Mouse (Mus musculus): ENCODE measurements at regions not wholly inside any gene's neighbourhood (a gene's known extent, or its start where the extent isn't known, plus 50 kb on each side); places are given as distances from the start of the nearest gene placed in this dataset.
A peak's percentile ranks its signal among the peaks of the same experiment; 100 is the strongest.

DNA sequence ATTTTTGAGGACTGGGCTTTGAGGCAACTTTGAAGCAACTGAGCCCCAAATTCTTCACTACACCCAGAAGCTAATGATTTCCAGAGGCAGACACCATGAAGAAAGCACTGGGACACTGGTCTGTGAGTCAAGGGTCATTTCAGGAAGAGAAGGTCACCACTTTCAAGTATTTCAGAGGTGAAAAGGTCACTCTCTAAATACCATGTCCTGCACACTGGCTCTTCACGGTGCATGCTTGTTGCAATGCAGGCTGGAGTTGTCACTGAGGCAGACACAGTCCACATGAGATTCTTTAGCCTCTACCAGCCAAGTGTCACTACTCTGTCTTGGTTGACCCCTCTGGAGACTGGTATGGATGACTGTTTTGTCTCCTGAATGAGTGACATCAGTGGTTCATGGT is 320.7 kb upstream of the Npvf start:
- DNase-seq: no peak

DNA sequence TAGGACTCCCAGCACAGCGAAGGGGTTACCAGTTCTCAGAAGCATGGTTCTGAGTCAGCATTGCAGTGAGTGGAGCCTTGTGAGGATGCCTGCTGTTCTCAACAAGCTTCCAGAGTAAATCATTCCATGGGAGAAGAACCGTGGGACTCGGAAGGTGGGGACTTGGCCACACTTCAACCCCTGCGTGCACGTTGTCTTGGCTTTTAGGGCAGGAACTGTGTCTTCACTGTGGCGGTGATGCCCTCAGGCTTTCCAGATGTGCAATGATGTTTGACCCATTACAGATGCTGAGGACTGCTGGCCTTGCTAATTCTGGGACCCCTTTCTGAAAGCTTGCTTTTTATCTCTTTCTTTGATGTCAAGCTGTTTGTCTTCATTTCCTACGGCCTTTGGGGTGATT is 322.7 kb upstream of the Npvf start:
- DNase-seq: no peak

DNA sequence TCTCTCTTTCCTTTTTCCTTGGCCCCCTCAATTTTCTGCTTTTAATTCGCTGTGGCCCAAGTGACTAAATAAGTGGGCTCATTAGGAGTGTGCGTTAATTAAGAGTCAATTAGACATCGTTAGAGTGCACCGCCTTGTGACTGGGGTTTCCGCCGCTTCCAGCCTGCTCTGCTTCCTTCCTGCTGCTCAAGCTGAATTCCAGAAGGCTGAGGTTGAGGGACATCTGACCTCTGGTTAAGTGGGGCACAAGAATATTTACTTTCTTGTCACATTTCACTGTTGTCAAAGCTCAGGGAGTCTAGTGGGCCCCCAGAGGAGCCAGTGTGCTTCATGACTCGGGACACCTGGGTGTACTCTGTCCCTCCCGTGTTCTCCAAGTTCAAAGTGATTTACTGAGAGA is 323.1 kb upstream of the Npvf start:
- DNase-seq: peak; percentile 19 to 27

DNA sequence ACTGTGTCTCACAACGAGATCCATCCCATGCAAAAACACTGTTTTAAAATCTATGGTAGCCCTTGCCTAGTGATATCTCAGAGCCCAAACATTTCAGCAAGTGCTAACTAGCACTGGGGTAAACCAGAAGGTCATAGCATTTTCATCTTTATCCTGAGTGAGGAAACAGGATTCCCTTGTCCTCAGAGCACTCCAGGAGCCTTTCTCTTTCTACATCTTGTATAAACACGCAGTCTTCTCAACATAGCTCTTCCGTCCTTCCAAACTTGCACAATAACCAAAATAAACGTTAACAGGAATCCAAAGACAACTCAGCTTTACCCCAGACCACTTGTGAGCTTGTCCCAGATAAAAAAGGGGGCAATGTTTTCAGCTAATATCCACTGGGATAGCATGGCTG is 323.8 kb upstream of the Npvf start:
- DNase-seq: no peak

DNA sequence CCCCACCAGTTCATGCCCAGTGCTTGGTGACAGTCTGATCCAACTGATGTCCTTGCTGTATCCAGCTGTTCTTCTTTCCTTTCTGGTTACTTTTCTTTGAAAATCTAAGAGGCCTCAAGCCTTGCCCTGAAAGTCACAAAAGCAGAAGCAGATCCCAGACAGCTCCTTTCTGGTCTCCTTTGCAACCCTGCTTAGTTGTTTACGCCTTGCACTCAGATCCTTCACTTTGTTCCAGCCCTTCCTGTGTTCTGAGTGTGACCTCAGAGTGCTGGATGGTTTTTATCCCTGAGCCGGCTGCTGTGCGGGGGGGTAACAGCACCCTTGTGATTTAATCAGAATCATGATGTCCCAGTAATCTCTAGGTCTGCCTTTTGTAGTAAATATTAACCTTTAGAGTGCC is 324.3 kb upstream of the Npvf start:
- DNase-seq: peak; percentile 22 to 24

DNA sequence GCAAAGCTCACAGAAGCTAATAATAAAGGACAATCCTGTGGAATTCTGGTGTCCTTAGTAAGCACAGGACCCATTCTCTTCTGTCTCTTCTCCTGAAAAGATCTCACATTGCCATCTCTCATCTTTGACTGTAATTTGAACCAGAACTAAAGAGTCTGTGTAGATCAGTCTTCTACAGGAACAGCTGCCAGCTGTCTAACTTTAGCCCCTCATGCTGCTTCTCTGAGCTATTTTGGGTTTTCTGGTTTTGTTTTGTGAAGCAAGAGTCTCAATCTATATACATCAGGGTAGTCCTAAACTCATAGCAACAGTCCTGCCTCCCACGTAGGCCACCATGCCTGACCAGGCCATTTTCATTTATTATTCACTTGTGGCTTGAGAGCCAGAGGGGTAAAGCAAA is 325.5 kb upstream of the Npvf start:
- DNase-seq: no peak

DNA sequence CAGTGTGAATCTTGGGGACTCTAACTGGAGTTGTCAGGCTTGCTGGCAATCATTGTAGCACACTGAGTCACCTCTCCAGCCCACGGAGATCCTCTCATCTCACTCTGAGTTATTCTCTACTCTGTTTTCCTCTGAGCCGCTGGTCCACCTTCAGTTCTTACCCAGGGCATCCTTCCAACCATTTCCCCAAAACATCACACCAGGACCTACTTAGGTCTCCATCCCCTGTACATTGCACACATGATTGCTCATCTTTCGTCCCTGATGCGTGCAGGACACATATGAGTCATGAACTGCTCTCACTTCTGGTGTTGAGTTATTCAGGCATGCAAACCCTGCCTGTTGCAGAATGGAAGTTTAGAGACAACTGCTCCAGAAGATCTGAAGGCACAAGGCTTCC is 326.1 kb upstream of the Npvf start:
- DNase-seq: no peak

DNA sequence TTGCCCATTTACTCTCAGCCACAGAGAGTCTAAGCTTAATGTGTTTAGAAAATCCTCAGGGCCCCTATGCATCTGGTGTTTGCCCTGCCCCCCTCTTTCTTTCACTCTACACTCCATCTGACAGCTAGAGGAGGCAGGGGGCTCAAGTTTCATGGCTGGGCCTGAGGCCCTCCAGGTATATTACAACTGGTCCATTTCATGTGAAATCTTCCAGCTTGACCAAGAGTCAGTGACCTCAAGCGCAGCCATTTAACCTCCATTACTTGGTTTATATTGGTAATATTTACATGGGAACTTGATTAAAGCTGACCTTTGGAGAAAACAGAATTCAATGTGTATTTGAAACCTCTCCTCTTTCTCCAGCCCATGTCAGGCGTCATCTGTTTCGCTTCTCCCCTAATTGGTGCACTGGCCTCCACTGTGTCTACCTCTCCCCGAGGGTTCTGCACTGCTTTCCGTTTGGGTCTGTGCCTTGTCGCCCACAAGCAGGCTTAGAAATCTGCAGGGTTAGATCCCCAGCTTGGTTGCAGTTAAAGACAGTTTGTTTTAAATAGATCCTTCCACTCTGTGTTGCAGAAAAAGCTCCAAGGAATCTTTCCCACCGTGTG is 327.6 kb upstream of the Npvf start:
- no peak for DNase-seq

DNA sequence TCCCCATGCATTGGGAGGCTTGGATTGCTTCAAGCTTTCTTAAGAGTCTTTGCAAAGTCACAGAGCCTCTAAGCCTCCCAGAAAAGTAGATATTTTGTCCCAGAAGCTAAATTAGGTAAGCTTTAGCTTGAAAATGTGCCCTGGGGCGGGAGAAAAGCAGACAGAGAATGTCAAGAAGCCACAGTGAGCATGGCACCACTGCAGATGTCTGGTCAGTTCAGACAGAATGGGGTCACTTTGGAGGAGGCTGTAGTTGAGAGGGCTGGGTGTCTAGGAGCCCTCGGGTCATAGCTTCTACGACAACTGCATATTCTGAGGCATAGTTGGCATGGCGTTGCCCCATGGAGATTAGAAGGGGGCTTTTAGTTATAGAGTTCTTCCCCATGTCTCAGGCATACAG is 328.6 kb upstream of the Npvf start:
- DNase-seq: no peak

DNA sequence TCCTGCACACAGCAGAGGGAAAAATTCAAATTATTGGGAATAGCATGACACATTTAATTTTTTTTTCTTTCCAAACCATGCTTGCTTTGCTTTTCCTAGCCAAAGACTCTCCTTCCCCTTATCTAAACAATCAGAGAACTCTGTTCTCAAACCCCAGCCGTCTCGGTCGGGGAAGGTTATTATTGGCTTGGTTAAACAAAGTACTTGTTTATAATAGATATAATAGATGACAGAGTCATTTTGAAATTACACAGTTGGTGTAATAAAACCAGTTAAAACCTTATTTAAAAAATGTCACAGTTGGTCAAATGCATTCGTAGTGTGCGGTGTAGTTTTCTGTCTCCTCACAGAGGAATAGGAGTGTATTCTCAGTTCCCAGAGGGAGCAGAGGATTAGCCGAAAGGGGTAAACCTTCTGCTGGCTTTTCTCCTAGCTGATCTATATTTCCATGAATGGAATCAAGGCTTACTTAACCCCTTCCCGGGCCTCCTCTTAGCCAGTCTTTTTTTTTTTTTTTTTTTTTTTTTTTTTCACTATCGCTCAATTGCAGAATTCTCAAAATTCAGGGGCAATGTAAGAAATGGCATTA is 329.4 kb upstream of the Npvf start:
- DNase-seq: no peak

DNA sequence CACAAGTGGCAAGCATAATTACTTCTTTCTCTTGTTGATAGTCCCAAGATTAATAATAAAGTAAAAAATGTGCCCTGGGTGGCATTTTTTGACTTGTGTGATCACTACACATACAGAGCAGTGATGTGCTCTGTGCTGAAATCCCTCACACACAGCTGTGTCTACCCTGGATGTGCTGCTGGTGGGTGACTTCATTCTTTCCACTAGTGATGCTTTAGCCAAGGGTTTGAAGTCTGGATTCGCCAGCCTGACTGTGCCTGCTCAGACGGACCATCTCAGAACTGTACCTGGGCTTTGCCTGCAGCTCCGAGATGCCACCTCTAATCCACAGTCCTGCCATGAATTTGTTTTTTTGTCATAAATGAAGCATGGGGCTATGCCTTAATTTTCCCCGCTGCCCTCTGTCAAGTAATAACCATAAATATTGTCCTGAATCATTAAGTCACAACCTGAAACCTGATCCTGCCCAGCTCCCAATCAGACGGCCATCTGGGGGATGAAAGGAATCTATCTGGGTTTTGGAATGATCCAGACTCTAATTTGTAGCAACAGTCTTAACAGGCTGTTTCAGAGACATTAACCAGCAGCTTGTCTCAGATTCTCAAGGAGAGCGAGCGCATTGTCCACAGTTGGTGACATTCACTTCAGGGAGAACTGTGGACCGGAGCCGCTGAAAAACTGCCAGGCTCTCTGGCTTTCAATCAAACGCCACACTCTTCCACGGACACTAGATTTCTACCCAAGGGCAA is 330.1 kb upstream of the Npvf start:
- DNase-seq: no peak

DNA sequence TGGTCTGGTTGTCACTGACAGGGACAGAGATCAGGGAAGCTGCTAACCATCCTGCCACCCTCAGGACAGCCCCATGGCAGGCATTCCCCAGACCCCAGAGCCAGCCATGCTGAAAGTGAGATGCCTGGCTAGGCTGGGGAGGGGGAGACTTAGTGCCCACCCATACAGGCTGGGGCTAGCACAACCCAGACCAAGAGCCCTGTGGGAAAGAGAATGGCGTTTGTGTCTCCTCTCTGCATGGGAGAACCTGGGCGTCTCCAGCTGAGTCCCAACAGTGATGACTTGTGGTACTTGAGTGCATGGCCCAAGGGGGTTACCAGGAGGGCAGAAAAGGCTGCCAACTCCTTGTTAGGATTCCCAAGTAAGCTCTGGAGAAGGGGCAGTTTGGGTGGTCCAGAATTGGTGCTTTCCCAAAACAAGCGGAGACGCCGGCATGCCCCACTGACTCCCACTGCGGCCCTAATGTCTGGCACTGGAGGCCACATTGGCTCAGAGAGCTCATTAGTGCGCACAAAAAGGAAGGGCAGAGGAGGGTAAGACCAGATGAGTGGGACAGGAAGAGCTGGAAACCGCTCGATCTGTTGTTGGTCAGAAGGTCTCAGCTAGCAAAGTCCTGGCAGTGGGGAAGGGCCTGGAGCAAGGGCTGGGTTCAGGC is 332.2 kb upstream of the Npvf start:
- DNase-seq: no peak

DNA sequence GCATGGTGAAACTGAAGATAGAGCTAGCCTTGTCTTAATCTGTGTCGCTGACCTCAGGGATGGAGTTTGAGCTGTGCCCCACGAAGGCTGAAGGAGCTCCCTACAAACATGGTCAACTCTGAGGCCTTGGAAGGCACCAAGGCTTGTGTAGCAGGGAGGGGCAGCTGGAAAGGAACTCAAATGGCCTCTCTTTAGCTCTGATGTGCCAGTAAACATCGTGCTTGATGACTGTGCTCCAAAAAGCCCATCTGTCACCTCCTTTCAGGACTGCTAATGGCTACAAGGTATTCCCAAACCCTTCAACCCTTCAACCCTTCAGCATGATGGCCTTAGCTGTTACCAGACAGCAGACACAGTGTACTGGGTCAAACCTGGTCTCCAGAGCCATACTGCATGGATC is 334.3 kb upstream of the Npvf start:
- no peak for DNase-seq

DNA sequence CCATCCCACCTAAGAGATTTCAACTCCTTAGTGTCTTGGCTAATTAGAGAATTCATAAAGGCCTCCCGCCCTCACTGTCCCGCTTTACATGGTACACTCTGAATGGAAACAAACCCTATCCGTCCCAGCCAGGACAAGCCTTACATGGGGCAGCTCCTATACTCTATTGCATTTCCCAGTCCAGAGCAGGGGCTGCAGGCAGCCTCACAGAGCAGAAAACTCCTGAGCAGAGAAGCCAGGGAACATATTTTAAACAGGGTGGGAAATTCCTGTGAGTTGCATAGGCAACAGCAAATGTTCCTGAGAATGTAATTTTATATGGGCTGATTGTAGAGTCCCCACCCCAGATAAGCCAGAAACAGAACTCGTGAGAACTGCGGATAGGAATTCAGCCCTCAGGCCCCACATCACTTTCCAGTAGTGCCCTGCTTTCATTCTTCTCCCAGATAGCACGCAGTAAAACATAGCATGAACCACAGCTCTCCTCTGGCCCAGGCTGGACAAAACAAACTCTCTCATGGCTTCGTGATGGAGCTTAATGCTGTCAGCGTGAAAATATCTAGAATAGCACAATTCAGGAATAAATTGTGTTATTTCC is 337.4 kb upstream of the Npvf start:
- DNase-seq: no peak

DNA sequence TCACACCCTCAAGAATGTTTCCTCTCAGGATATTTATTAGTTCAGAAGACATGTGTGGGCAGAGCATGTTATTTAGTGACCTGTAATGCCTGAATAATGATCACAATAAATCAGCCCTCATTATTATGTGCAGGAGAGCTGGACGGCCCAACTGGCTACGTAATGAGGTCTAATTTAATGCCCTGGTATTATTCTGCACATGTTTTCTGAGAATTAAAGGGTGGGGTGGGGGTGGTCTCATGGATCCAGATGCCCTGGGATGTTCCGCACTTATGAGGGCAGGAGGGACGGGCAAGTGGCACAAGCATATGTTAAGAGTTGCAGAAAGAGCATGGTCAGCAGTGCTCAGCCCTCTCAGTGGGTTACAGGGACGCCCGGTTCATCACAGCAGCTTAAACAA is 339.7 kb upstream of the Npvf start:
- DNase-seq: no peak

DNA sequence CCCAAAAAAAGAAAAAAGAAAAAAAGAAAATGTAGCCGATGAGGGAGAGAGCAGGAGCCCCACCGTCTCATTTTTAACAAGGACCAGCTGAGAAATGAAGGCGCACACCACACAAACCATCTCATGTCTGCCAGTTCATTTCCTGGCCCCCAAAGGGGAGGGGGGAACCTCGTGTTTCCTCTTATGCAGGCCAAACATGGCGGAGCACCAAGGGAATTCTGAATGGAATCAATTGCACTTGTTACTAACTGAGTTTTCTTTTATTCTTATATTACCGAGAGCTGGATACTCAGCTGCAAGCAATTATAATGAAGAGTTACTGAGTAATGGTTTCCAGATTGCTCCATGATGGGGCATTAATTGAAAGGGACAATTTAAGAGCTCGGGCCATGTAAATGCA is 348.5 kb upstream of the Npvf start:
- DNase-seq: no peak

DNA sequence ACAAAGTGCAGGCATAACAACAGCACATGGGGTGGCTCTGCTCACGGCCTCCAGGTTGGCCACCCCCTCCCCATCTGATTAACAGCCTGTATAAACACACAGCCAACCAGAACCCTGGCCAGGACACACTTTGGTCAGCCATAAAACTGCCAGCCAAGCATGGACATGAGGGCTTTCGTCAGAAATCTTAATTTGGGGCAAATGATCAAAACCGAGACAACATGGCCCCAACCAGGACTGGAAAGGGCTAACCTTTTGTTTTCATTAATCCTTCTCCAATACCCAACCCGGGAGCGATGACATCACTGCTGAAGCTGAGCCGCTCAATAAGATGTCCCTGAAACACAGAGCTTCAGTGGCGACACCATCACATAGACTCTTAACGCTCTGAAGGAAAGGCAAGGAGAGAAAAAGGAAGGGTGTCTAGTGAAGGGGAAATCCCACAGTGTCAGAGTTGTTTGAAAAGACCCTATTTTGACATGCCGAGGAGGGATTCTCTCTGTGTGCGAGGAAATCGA is 351.9 kb upstream of the Npvf start:
- DNase-seq: no peak

DNA sequence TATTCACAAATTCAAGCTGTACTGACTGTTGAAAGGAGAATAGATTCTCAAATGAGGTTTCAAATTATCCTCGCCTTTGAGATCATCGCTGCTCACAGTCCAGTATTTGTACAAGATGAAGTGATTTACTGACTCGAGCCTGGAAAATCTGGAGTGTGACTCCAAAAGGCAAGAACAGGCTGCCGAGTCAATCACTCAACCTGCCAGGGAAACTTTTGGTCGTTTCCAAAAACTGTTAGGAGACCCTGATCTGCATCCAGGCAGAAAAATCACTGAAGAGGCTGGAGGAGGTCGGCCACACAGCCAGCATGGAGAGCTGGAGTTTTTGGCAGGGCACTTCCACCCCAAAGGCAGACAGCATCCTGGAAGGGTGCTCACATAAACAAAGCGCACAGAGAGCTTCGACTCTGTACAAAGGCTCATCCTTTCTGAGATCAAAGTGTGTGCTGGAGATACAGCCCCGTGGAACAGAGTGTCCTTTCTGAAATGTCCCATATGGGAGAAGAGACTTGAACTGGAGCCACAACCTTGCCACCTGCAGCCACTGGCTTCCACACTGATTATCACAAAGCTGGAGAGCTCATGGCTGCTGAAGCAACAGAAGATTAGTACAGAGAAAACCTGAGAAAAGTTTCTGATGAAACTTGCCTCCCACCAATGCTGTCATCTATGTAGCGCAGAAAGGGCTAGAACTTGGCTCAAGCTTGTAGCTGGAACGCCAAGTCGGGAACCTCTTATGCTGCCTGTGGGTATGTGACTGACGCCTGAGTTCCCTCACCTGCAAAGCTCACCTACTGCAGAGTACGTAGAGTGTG is 355.5 kb upstream of the Npvf start:
- DNase-seq: no peak

DNA sequence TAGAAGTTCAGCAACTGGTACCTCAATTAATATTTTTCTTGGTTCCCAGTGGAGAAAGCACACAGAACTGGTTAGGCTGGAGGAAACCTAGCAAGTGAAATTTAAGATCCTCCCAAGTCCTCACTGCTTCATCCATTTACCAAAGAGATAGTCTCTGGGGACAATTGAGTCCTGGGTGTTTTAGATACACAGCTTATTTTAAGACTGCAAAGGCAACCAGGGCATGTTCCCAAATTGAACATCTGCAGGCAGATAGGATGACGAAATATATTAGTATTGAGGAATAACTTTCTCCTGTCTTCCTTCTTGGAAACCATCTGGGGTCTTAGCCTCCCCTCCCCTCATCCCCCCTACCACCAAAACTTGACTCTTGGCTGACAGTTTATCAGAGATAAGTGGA is 356.3 kb upstream of the Npvf start:
- DNase-seq: no peak

DNA sequence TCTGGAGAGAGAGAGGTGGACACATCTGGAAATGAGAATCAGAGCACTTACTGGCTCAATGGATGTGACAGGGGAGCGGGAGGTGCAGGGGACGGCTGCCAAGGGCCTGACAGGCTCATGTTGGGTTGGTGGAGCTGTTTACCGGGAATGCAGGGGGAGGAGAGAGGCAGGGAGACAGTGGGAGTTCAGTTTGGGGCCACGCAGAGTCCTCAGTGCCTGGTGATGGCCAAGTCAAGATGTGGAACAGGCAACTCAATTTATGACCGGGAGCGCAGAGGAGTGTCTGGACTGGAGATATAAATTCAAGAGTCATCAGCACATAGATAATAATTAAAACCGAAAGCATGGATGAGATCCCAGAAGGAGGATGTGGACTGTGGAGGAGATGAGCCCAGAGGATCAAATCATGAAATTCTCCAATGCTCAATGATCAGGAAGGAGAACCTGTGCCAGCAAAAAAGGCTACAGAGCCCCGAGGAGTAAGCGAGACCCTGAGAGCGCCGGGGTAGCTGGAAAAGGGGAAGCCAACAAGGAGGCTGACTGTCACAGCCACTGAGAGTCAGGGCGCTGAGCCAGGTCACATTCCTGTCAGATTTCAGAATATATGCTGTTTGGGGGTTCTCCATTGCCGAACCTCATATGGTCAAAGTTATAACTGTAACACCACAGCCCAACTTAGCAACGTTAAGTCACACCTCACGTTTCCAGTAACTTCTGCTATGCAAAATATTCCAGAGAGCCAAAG is 358.0 kb upstream of the Npvf start:
- no peak for DNase-seq

DNA sequence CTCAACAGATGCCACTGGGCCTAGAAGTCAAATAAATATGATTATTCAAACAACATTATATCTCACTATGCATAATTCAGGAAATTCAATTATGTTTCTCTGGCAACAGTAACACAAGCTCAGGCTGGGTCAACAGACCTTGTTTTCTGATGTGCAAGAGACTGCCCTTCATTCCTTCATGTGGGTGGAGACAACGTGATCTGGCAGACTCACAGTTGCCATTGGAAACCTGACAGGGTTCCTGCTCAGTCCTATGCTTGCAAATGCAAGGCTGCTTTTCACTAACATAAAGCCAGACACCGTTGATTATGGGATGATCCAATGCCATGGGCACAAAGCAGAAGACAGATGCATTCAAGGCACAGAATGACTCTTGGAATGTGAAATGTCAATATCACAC is 361.5 kb upstream of the Npvf start:
- DNase-seq: no peak

Measured in kidney, adult 8-10 months (tissue).